Mouse (Mus musculus): Measurements from ENCODE around the gene Ccl3.

Gene Ccl3

GRCm38 (mm10) chr11:83649305-83649841, at the start of gene Ccl3:
Ccl3 (minus strand) TSS chr11:83649355.
- peak; percentile 84 for DNase-seq

- no peak for DNase-seq
Measured at GRCm38 (mm10) chr11:83692008-83692407, 42.9 kb upstream of the Ccl3 start.

GRCm38 (mm10) chr11:83689918-83690317, 40.8 kb upstream of the Ccl3 start:
- no peak for DNase-seq

- no peak for DNase-seq
Measured at GRCm38 (mm10) chr11:83675665-83676064, 26.5 kb upstream of the Ccl3 start.

GRCm38 (mm10) chr11:83671743-83672142, 22.6 kb upstream of the Ccl3 start:
- DNase-seq, result no peak

GRCm38 (mm10) chr11:83663532-83663931, 14.4 kb upstream of the Ccl3 start:
- DNase-seq, result no peak

- DNase-seq, result peak; percentile 61
Measured at GRCm38 (mm10) chr11:83662204-83662603, 13.0 kb upstream of the Ccl3 start, which contains the start of gene Ccl4. Ccl4 (plus strand) TSS chr11:83662584.

GRCm38 (mm10) chr11:83658797-83659196, 9.6 kb upstream of the Ccl3 start:
- DNase-seq, result no peak

- no peak for DNase-seq
Measured at GRCm38 (mm10) chr11:83657508-83657907, 8.4 kb upstream of the Ccl3 start.

- no peak for DNase-seq
Measured at GRCm38 (mm10) chr11:83654606-83655005, 5.5 kb upstream of the Ccl3 start.

- DNase-seq, result no peak
Measured at GRCm38 (mm10) chr11:83646356-83647149, 2.6 kb downstream of the Ccl3 start.

GRCm38 (mm10) chr11:83645521-83645920, 3.6 kb downstream of the Ccl3 start, which contains the start of gene Rpl9-ps1:
Rpl9-ps1 (minus strand) TSS chr11:83645621.
- DNase-seq, result no peak

GRCm38 (mm10) chr11:83641216-83641615, 7.9 kb downstream of the Ccl3 start:
- no peak for DNase-seq

- DNase-seq, result peak; percentile 89
Measured at GRCm38 (mm10) chr11:83640141-83640540, 9.0 kb downstream of the Ccl3 start.

- DNase-seq, result no peak
Measured at GRCm38 (mm10) chr11:83639533-83639932, 9.6 kb downstream of the Ccl3 start.

- no peak for DNase-seq
Measured at GRCm38 (mm10) chr11:83638934-83639333, 10.2 kb downstream of the Ccl3 start.

GRCm38 (mm10) chr11:83636742-83637235, 12.4 kb downstream of the Ccl3 start:
- DNase-seq, result no peak

GRCm38 (mm10) chr11:83634898-83635297, 14.3 kb downstream of the Ccl3 start:
- no peak for DNase-seq

GRCm38 (mm10) chr11:83634425-83634824, 14.7 kb downstream of the Ccl3 start:
- DNase-seq, result no peak

GRCm38 (mm10) chr11:83632744-83633143, 16.4 kb downstream of the Ccl3 start:
- no peak for DNase-seq

- DNase-seq, result no peak
Measured at GRCm38 (mm10) chr11:83631065-83631464, 18.1 kb downstream of the Ccl3 start.

- no peak for DNase-seq
Measured at GRCm38 (mm10) chr11:83630630-83631029, 18.5 kb downstream of the Ccl3 start.

GRCm38 (mm10) chr11:83628808-83629207, 20.3 kb downstream of the Ccl3 start:
- peak; percentile 74 for DNase-seq

GRCm38 (mm10) chr11:83623586-83623985, 25.6 kb downstream of the Ccl3 start:
- no peak for DNase-seq
